Mouse (Mus musculus): ENCODE measurements around the gene Rpl31. TPM values are rescaled to one million over a fixed set of nuclear protein-coding genes. Genes with fewer than 3 reads are reported as not detected.
A peak's percentile ranks its signal among the peaks of the same experiment; 100 is the strongest.

The Rpl31 gene
- total RNA-seq, 2 experiments from 2014 or later = 730 to 733 TPM

DNA sequence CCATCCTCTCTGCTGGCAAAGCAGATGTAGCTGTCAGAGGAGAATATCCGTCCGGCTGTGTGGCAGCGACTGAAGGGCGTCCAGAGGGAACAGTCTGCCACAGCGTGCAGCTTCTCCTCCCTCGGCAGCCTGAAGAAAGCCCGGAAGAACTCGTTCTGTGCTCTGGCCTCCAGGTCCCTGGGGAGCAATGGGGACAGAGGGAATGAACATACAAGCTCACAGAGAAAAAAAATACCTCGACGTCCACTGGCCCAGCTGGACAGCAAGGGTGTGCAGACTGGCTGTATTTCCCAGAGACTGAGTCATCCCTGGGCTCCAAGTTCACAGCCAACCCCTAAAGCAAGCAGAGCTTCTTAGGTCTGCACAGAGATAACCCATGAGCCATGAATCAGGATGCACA lies 26.5 kb downstream of the Rpl31 start:
- intact Hi-C loops (cut with DNase I) = no loop called here

GRCm38 (mm10) chr1:39394650-39395049 lies 27.0 kb downstream of the Rpl31 start:
- intact Hi-C loops (cut with DNase I) = no loop called here
- DNase-seq = no peak

More for the DNA sequence above, 26.5 kb downstream of the Rpl31 start:
- peak; percentile 66 to 71 for DNase-seq

DNA sequence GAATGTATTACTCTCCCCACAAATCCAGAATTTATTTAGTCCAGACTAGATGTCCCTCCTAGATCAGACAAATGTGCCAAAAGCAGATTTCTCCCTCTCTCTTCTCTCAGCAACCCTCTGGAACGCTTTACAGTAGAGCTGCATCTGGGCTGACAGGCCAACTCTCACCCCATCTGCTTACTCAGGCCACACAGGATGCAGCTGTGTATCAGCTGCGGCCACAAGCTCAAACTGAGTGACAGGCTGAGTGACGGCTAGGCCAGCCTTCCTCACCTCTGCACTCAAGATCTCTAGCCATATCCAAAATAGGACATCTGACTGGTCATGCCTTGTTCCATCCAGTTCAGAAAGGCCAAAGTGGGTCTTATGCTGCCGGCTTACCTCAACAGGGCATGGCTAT lies 28.7 kb downstream of the Rpl31 start:
- intact Hi-C loops (cut with DNase I) = no loop called here
- DNase-seq = peak; percentile 32 to 37

DNA sequence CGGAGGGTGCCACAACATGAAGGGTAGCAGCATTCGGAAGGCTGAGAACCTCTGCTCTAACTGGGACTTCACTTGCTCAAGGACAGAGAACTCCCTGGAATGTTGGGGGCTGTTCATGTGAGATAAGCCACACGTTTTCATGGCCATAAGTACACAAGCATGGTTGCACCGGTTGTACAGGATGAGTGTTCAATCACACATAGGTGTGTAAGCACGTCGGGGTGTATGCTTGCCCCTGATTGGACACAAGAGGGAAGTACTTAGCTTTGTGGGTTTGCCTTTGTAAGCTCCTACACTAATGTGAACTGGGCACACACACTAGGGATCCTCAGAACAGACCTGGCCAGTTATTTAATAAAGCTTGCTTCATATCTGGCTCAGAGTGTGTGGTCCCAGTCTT lies 30.6 kb downstream of the Rpl31 start:
- DNase-seq = no peak
- intact Hi-C loops (cut with DNase I) = no loop called here

DNA sequence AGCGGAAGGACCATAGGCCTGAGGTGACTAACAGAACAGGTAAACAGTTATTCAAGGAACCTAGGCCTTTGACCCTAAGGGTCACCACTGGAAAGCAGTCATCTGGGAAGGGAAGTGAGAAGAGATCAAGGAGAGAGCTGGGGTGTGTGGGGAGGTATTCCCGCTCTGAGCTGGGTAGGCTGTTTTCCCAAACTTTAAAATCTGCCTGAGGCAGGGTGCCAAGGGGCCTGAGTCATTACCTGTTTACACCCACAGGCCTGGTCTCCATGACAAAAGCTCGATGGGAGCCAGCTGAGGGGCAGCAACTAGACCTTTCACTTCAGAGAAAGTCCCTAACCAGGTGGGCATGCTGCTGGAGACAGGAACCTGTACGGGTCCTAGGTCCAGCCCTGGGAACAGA lies 31.6 kb downstream of the Rpl31 start:
- peak; percentile 37 to 38 for DNase-seq
- intact Hi-C loops (cut with DNase I) = no loop called here

- DNase-seq = no peak
- intact Hi-C loops (cut with DNase I) = no loop called here
These were observed 32.5 kb downstream of the Rpl31 start for GRCm38 (mm10) chr1:39400173-39400572.

- intact Hi-C loops (cut with DNase I) = loop anchor here (5.0 kb wide), 1 partner anchor 115 kb away; no protein-coding TSS in a partner anchor
- peak; percentile 42 to 51 for DNase-seq
These were observed 39.5 kb downstream of the Rpl31 start for GRCm38 (mm10) chr1:39407108-39407507.

DNA sequence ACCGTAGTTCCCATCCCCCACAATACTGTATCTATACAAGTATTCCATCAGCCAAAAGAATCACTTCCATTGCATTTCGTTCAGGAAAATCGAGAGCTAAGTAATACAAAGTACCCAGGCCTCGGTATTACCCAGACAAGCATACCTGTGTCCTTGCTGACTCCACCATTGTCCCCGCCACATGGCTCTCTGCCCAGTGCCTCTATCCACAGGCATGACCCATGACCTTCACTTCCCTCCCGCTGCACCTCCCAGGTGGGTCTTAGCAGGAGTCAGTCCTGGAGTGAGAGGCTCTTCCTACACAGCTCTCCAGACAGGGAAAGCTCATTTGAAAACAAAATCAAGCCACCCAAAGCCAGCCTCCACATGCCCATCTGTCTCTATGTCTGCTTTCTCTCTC lies 40.5 kb downstream of the Rpl31 start:
- no peak for DNase-seq
- intact Hi-C loops (cut with DNase I) = loop anchor here (5.0 kb wide), 1 partner anchor 114 kb away; no protein-coding TSS in a partner anchor

DNA sequence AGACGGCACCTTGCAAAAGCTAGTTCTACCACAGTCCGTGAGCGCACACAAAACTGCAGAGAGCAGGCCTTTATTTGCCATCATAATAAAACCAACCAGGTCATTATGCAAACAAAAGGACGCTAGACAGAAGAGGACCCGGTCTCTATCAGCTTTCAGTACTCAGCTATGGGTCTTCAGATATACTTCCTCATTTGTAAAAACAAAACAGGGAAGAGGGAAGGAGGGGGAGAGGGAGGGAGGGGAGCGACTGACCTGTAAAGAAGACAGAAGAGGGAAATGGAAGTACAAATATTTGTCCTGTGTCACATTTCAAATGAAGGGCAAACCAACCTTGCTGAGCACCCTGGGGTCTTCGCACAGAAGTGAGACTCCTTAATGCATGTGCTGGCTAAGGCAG lies 41.0 kb downstream of the Rpl31 start:
- intact Hi-C loops (cut with DNase I) = loop anchor here (5.0 kb wide), 1 partner anchor 114 kb away; no protein-coding TSS in a partner anchor
- DNase-seq = no peak

- DNase-seq = peak in 1 of 2 experiments; percentile 21
- intact Hi-C loops (cut with DNase I) = no loop called here
These were observed 42.6 kb downstream of the Rpl31 start for GRCm38 (mm10) chr1:39410085-39410821.

DNA sequence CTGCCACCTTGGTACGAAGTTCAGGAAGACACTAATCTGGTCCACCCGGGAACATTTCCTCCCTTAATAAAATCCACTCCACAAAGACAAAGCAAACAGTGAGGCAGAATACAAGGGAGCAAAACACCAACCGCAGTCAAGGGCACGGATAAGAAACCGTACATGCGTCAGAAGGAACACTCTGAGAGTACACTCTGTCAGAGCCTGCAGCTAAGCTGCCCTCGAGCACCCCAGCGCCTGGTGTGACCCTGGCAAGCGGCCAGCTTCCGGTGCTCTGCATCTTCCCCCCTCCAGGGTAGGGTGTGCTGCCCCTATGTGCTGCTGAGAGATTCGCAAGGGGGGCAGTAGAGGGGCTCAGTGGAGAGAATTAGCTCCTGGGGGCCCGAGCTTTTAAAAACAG lies 50.2 kb downstream of the Rpl31 start:
- intact Hi-C loops (cut with DNase I) = no loop called here
- DNase-seq = peak; percentile 29 to 53

DNA sequence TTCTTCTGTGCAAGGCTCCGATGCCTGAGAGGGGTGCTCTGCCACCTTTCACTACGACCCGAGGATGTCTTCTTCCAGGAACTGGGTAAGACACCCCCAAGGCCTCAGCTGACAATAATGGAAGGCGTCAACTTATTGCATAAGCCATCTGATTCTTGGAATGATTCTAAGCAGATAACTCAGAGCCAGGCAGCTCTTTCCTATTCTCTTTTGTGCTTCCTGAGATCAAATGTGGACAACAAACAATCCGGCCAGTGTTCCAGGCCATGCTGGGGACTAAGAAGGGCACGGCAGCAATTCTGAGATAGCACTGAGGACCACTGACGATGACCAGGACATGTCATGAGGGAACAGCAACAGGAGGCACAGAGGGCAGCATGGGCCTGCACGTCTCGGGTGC lies 51.2 kb downstream of the Rpl31 start:
- intact Hi-C loops (cut with DNase I) = no loop called here
- DNase-seq = no peak

DNA sequence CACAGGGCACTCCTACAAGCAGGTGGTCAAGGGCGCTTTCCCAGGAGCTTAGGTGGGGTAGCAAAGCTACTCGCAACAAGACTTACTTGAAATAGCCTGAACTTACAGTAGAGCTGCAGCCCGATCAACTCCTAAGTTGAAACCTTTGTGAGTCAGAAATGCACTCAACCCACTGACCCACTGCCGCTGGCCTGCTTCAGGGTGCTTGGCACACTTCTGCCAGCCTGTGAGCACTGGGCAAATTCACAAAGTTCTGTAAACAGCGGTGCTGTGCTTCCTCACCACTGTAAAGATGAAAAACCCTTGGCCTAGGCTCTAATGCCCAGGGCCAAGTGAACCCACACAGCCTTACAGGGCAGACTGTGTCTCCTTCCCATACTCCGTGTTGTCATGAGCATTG lies 53.3 kb downstream of the Rpl31 start:
- DNase-seq = no peak
- intact Hi-C loops (cut with DNase I) = no loop called here

Other genes starting within 250 kb of the Rpl31 start
- 10 to 100 TPM; 11.0 to 15.0 TPM for gene Npas2, start 174.1 kb upstream of the Rpl31 start, total RNA-seq (2021)
- gene Tbc1d8, start 110.9 kb downstream of the Rpl31 start, total RNA-seq (2021) = 1 to 10 TPM; 6.6 to 7.4 TPM
- 10 to 100 TPM; 17.7 to 18.3 TPM for gene Cnot11, start 167.2 kb downstream of the Rpl31 start, total RNA-seq (2021)
- 10 to 100 TPM; 12.1 to 14.7 TPM for gene Rnf149, start 209.6 kb downstream of the Rpl31 start, total RNA-seq (2021)